Mouse (Mus musculus) midbrain, postnatal 0 days (tissue): Measurements from ENCODE around the gene Mylk. TPM values are rescaled to one million over a fixed set of nuclear protein-coding genes. Genes with fewer than 3 reads are reported as not detected.

ENCODE experiments used
- ATAC-seq: fragments of 200-750 bp; cut with Nextera tagmentation; 2 replicates; pipeline ENCODE4 v1.8.0; 2017; ENCODE audit warnings: moderate number of reproducible peaks, mild to moderate bottlenecking, moderate TSS enrichment, moderate library complexity; ENCODE audit not compliant: low FRiP score
- DNase-seq: peaks from one replicate; pipeline ENCODE4 v3.0.0-alpha.2; 2015; ENCODE audit warnings: low spot score
- H3K27ac ChIP-seq: fragments of 300-500 bp; sonication (generic); 2 replicates; pipeline ENCODE4 v1.5.1; 2014; ENCODE audit warnings: low read depth, mild to moderate bottlenecking, low read length, mixed read lengths
- H3K27me3 ChIP-seq: fragments of 300-500 bp; sonication (generic); 2 replicates; pipeline ENCODE4 v1.6.1; 2014; ENCODE audit warnings: low read length, control low read depth, mixed read lengths; ENCODE audit not compliant: insufficient read depth
- H3K36me3 ChIP-seq: fragments of 300-500 bp; sonication (generic); 2 replicates; pipeline ENCODE4 v1.6.1; 2014; ENCODE audit warnings: low read length, control low read depth, mixed read lengths; ENCODE audit not compliant: insufficient read depth
- H3K4me1 ChIP-seq: fragments of 300-500 bp; sonication (generic); 2 replicates; pipeline ENCODE4 v1.6.1; 2014; ENCODE audit warnings: mild to moderate bottlenecking, control low read depth, antibody characterized with exemption, low read length, mixed read lengths; ENCODE audit not compliant: insufficient read depth
- H3K4me2 ChIP-seq: fragments of 300-500 bp; sonication (generic); 2 replicates; pipeline ENCODE4 v1.6.1; 2014; ENCODE audit warnings: low read depth, mild to moderate bottlenecking, low read length, mixed read lengths; ENCODE audit not compliant: poor library complexity, severe bottlenecking
- H3K4me3 ChIP-seq: fragments of 300-500 bp; sonication (generic); 2 replicates; pipeline ENCODE4 v1.5.1; 2014; ENCODE audit warnings: low read depth, mild to moderate bottlenecking, low read length, moderate library complexity
- H3K9ac ChIP-seq: fragments of 300-500 bp; sonication (generic); replicated peaks from 2 replicates; pipeline ENCODE4 v1.6.1; 2014; ENCODE audit warnings: mild to moderate bottlenecking, low read length, moderate library complexity, mixed read lengths; ENCODE audit not compliant: poor library complexity, severe bottlenecking
- H3K9me3 ChIP-seq: fragments of 300-500 bp; sonication (generic); 2 replicates; pipeline ENCODE4 v1.6.1; 2016; ENCODE audit warnings: low read length, control low read depth
- CTCF ChIP-seq: IDR thresholded peaks from 2 replicates; pipeline ENCODE4 v1.5.1; 2016; ENCODE audit warnings: antibody characterized with exemption, mild to moderate bottlenecking
- WGBS: fragments of 180-500 bp; shearing (Covaris S2); extraction: QIAGEN DNeasy Blood & Tissue Kit; methylation state at CpG from one replicate; pipeline ENCODE4 v1.1.7; 2014; 5-methylcytosine and 5-hydroxymethylcytosine counted together
- polyA plus RNA-seq: library from polyadenylated mRNA; unstranded; fragments of >200 nt; fragmentation: Nextera tagmentation; extraction: Ambion mirVana; gene quantifications from 2 replicates; pipeline ENCODE4 v1.2.1, GENCODE M21; 2015
- total RNA-seq: library from RNA; depleted of rRNA; stranded (reverse); fragments of >200 nt; gene quantifications from 2 replicates; pipeline ENCODE4 v1.2.3, GENCODE M21; 2014

Gene Mylk
- total and polyA plus RNA-seq, 2 experiments from 2014 or later, result 3.4 to 5.6 TPM

DNA sequence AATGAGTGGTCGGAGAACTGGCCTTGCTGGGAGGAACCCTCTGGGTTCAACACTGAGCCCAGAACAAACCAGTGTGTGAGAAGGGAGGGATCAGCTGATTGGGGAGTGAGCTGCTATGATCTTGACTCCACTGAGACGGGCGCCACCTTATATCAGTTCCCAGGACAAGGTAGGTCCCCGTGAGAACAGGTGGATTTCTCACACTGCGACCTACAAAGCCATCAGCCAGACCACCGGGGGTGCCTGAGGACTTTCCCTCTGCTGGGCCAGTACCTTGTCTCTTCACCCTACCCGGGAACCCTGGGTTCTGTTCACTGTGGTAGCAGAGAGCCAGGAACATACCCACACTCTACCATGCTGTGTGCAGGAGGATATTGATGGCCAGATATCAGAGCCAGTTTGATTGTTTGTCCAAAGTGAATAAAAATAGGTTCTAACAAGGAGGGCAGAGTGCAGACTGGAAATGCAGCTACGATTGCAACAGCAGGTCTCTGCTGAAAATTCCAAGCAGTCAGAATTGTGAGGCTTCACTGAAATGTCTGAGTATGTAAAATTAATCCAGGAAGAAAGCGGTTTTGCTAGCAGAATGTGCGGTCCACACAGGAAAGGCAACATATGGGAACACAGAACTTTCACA lies 248.8 kb downstream of the Mylk start:
- Histone ChIP-seq H3K9ac (no peak overlapping the region), H3K4me1 (no peaks in the 10 kb centered on the region), H3K4me2 (no peak overlapping the region), H3K27ac (no peak overlapping the region), H3K36me3 (no peaks in the 10 kb centered on the region), H3K27me3 (no peaks in the 10 kb centered on the region), H3K9me3 (no peaks in the 10 kb centered on the region), H3K4me3 (no peak overlapping the region)
- WGBS, result 88% methylated on average over 10 of the region's 10 CpGs
- ATAC-seq (no peak), DNase-seq (no peak)
- no peak for TF ChIP-seq CTCF

DNA sequence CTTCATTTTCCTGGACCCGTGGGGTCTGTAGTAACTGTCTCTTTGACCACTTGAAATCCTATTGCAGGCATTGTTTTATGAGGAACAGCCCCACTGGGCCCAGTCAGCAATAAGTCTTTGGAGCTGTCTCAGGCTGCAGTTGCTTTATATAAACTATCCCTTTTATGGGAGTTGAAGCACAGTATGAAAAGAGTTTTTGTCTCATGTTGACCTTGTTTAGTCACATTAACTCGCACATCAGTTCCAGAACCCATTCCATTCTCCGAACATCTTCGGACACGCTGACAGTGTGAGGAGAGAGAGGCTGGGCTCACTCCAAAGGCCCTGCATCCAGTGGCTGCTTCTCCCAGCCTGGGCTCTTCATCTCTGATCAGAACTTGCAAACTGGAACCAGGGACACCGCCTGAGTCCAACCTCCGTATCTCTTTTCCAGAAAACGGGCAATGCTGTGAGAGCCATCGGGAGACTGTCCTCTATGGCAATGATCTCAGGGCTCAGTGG lies 249.7 kb downstream of the Mylk start:
- TF ChIP-seq CTCF, result no peak
- H3K4me1 ChIP-seq, result no peaks in the 10 kb centered on the region
- no peaks in the 10 kb centered on the region for H3K27me3 ChIP-seq
- no peak overlapping the region for H3K4me3 ChIP-seq
- no peak for ATAC-seq
- H3K4me2 ChIP-seq, result no peak overlapping the region
- no peak overlapping the region for H3K9ac ChIP-seq
- H3K36me3 ChIP-seq, result no peaks in the 10 kb centered on the region
- H3K9me3 ChIP-seq, result no peaks in the 10 kb centered on the region
- no peak overlapping the region for H3K27ac ChIP-seq
- DNase-seq, result no peak
- WGBS, result 78% methylated on average over 9 of the region's 9 CpGs

DNA sequence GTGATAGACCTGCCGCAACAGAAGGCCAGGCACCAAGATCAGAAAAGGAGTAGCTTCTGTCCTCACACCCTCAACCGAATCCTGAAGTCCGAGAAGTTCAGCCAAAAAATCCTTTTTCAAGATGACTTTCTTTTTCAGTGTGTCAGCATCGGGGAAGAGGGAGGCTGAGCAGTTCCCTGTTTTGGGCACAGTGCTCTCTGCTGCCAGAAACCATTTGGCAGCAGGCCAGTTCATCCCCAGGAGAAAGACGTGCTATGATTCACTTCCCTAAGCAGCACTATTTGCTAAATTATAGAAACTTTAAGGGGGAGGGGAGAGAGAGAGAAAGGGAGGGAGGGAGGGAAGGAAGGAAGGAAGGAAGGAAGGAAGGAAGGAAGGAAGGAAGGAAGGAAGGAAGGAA lies 251.1 kb downstream of the Mylk start:
- DNase-seq (peak; percentile 68), ATAC-seq (no peak)
- no peaks in the 10 kb centered on the region for H3K4me1 ChIP-seq
- no peaks in the 10 kb centered on the region for H3K9me3 ChIP-seq
- H3K4me3 ChIP-seq, result no peak overlapping the region
- H3K27me3 ChIP-seq, result no peaks in the 10 kb centered on the region
- TF ChIP-seq CTCF, result no peak
- no peak overlapping the region for H3K9ac ChIP-seq
- no peak overlapping the region for H3K4me2 ChIP-seq
- 53% methylated on average over 5 of the region's 5 CpGs for WGBS
- H3K27ac ChIP-seq, result no peak overlapping the region
- H3K36me3 ChIP-seq, result no peaks in the 10 kb centered on the region

DNA sequence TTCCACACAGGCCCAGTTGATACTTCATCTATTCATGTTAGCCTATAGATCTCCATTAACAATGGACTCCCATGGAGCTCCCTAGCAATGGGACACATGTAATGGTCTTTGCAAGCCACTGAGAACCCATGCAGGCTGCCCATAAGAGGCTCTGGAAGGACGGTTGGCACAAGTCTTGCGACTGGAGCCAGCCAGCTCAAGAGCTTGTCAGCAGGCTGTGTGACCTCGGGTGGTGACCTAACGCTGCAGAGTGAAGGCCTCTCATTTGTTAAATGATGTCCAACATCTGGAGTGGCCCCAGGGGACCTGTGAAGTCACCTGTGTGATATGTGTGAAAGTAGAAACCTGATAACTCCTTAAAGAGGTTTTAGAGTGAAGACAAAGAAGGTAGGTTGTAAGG lies 252.0 kb downstream of the Mylk start:
- DNase-seq (no peak), ATAC-seq (no peak)
- Histone ChIP-seq H3K9ac (no peak overlapping the region), H3K36me3 (no peaks in the 10 kb centered on the region), H3K4me3 (no peak overlapping the region), H3K9me3 (no peaks in the 10 kb centered on the region), H3K27ac (no peak overlapping the region), H3K4me2 (no peak overlapping the region), H3K27me3 (no peaks in the 10 kb centered on the region), H3K4me1 (no peaks in the 10 kb centered on the region)
- WGBS, result 75% methylated on average over 4 of the region's 4 CpGs
- no peak for TF ChIP-seq CTCF

DNA sequence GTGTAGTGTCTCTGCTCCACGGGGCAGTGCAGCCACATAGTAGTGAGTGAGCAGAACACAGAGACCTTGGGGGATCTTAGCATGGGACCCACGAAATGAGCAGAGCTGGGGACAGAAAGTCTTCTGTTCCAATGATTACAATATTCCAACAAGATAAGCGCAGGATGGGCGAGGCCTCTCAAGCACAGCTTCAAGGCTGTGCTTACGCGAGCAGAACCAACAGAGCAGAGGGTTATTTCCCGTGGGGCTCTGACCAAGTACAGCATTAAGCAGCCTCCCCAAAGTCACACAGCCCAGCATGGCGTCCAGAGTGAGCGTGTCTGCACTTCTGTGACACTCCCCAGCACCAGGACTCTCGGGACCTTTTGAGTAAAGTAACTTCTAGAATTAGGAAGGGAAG lies 252.6 kb downstream of the Mylk start:
- WGBS, result 77% methylated on average over 10 of the region's 10 CpGs
- Histone ChIP-seq H3K27me3 (no peaks in the 10 kb centered on the region), H3K4me1 (no peaks in the 10 kb centered on the region), H3K9me3 (no peaks in the 10 kb centered on the region), H3K4me2 (no peak overlapping the region), H3K27ac (no peak overlapping the region), H3K4me3 (no peak overlapping the region), H3K36me3 (no peaks in the 10 kb centered on the region), H3K9ac (no peak overlapping the region)
- no peak for TF ChIP-seq CTCF
- DNase-seq (no peak), ATAC-seq (no peak)

DNA sequence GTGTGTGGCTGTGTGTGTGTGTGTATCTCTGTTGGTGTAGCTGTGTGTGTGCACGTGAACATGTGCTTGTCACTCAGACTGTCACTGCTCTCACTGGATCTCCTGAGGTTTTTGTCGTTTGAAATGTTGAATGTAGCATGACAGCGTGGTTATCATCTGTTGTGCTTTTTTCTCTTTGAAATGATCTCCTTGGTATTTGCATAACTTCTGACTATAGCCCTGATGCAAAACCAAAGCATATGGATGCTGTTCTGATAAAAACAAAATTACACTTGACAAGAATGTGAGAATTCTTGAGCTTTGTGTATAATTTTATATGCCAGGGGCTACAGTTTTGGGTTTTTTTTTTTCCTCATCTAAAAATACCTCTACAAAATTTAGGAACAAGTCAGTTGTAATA lies 254.0 kb downstream of the Mylk start:
- H3K36me3 ChIP-seq, result no peaks in the 10 kb centered on the region
- no peaks in the 10 kb centered on the region for H3K4me1 ChIP-seq
- 54% methylated on average over 3 of the region's 3 CpGs for WGBS
- H3K27ac ChIP-seq, result no peak overlapping the region
- DNase-seq, result no peak
- no peak overlapping the region for H3K9ac ChIP-seq
- no peak for TF ChIP-seq CTCF
- no peaks in the 10 kb centered on the region for H3K27me3 ChIP-seq
- ATAC-seq, result no peak
- H3K4me2 ChIP-seq, result no peak overlapping the region
- no peak overlapping the region for H3K4me3 ChIP-seq
- no peaks in the 10 kb centered on the region for H3K9me3 ChIP-seq
